Comparison of ENCODE assay signal across 1 mouse cellular context in the genomic region with DNA sequence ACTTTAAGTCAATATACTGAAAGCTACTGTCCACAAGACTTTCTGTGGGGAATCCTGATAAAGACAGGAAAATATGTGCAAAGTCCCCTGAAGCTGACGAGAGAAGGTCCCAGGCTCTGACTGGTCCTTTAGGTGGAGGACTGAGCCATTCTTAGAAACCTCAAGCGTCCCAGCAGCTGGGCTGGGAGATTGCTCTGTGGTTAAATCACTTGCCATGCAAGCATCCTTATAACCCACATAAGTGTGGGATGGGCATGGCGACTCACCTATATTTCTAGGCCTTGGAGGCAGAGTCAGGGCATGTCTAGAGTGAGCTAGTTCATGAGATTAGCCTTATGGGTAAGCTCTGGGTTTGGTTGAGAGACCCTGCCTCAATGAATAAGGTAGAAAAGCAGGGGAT.
TF ChIP-seq lines count a peak whose summit lies in the region.

No protein-coding gene starts in this region.

TF ChIP-seq in myocyte, 11 proteins besides CTCF, POLR2A, EP300 and RAD21 (continued from another document):
- TF ChIP-seq MYOD1 (IDR thresholded peaks at IDR 0.05; ENCODE audit: control insufficient read depth in 1 of 3, insufficient read length in 2 of 3, low read depth in 2 of 3) = peak in 1 of 3 experiments; percentile 14
- TF ChIP-seq MYOG (IDR thresholded peaks at IDR 0.05; ENCODE audit: control insufficient read depth in 1 of 3, insufficient read depth in 1 of 3, insufficient read length in 2 of 3, low read depth in 2 of 3) = peak in 2 of 3 experiments; percentile 73 to 81
- TF ChIP-seq TCF12 (IDR thresholded peaks at IDR 0.05; ENCODE audit: insufficient read depth, poor library complexity, severe bottlenecking) = peak; percentile 35
